Mouse (Mus musculus) liver, embryonic 14.5 days (tissue): ENCODE measurements around the gene Myf6. TPM values are rescaled to one million over a fixed set of nuclear protein-coding genes. Genes with fewer than 3 reads are reported as not detected.

Source experiments
- ATAC-seq: fragments of 200-750 bp; cut with Nextera tagmentation; 2 replicates; pipeline ENCODE4 v1.8.0; 2017; ENCODE audit warnings: moderate number of reproducible peaks, mild to moderate bottlenecking, moderate library complexity; ENCODE audit not compliant: insufficient read depth
- DNase-seq, 3 experiments: peaks; one replicate each; pipeline ENCODE4 v3.0.0-alpha.2; 2012 to 2013; ENCODE audit warnings: low read depth in 3 of 3, low spot score in 3 of 3
- H3K27ac ChIP-seq: fragments of 300-500 bp; sonication (generic); 2 replicates; pipeline ENCODE4 v1.5.1; 2014; ENCODE audit warnings: moderate library complexity, mild to moderate bottlenecking, control low read depth, inconsistent platforms
- H3K27me3 ChIP-seq: fragments of 300-500 bp; sonication (generic); 2 replicates; pipeline ENCODE4 v1.6.1; 2014; ENCODE audit warnings: mild to moderate bottlenecking, low read length, moderate library complexity; ENCODE audit not compliant: control insufficient read depth, insufficient read depth
- H3K36me3 ChIP-seq: fragments of 300-500 bp; sonication (generic); replicated peaks from 2 replicates; pipeline ENCODE4 v1.6.1; 2014; ENCODE audit warnings: low read depth; ENCODE audit not compliant: control insufficient read depth, insufficient read depth
- H3K4me1 ChIP-seq, 2 experiments: fragments of 200-500 bp in 1 of 2; fragments of 300-500 bp in 1 of 2; sonication (generic) in 1 of 2; replicated peaks; 2 replicates each; pipeline ENCODE4 v1.6.1; 2012 to 2014; ENCODE audit warnings: antibody characterized with exemption in 1 of 2, inconsistent platforms in 1 of 2, low read length in 1 of 2; ENCODE audit not compliant: control insufficient read depth in 2 of 2, insufficient read depth in 2 of 2
- H3K4me2 ChIP-seq: fragments of 300-500 bp; sonication (generic); 2 replicates; pipeline ENCODE4 v1.6.1; 2014; ENCODE audit warnings: low read depth, mild to moderate bottlenecking, control low read depth, moderate library complexity
- H3K4me3 ChIP-seq, 2 experiments: fragments of 200-500 bp in 1 of 2; fragments of 300-500 bp in 1 of 2; sonication (generic) in 1 of 2; 2 replicates each; pipeline ENCODE4 v1.5.1; 2012 to 2014; ENCODE audit warnings: low read depth in 2 of 2, low read length in 2 of 2, mild to moderate bottlenecking in 2 of 2, control low read depth in 1 of 2, inconsistent platforms in 1 of 2, moderate library complexity in 1 of 2; ENCODE audit not compliant: insufficient read depth in 1 of 2
- H3K9ac ChIP-seq: fragments of 300-500 bp; sonication (generic); replicated peaks from 2 replicates; pipeline ENCODE4 v1.6.1; 2014; ENCODE audit warnings: mild to moderate bottlenecking, control low read depth, moderate library complexity
- H3K9me3 ChIP-seq: fragments of 300-500 bp; sonication (generic); 2 replicates; pipeline ENCODE4 v1.6.1; 2016; ENCODE audit warnings: low read length, mixed read lengths; ENCODE audit not compliant: control insufficient read depth
- CTCF ChIP-seq: IDR thresholded peaks from 2 replicates; pipeline ENCODE4 v1.5.1; 2016; ENCODE audit warnings: antibody characterized with exemption, low read depth, control low read depth
- EP300 ChIP-seq: IDR thresholded peaks from 2 replicates; pipeline ENCODE4 v1.6.1; 2016; ENCODE audit warnings: antibody characterized with exemption, low read depth
- WGBS: fragments of 180-500 bp; shearing (Covaris S2); extraction: QIAGEN DNeasy Blood & Tissue Kit; methylation state at CpG from one replicate; pipeline ENCODE4 v1.1.7; 2014; ENCODE audit not compliant: insufficient replicate concordance; 5-methylcytosine and 5-hydroxymethylcytosine counted together
- polyA plus RNA-seq, 2 experiments: library from polyadenylated mRNA; depleted of rRNA in 1 of 2; stranded (reverse) in 1 of 2; unstranded in 1 of 2; fragments of >200 nt; fragmentation: Nextera tagmentation in 1 of 2; extraction: Ambion mirVana in 1 of 2; gene quantifications; 2 replicates each; pipeline versions ENCODE4 v1.2.1 to v1.2.3; 2012 to 2014

Gene Myf6
- polyA plus RNA-seq, 2 experiments: not detected

DNA sequence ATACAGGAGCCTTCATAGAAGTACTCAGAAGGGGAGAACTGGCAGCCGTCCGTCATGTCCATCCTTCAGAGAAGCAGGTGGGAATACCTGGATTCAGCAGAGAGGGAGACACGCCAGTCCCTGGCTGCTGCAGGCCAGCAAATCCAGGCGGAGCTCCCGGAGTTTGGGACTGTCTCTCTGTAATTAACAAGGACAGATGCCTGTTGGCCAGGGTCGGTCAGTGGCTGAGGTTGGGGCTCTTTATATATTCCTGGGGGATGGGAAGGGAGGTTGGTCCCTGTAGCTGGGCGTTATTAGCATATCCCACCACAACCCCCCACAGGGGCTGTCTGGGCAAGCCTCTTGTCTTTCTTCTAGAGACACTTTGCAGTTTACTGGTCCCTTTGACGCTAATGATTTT is 8.7 kb downstream of the Myf6 start, which contains the start of gene Myf5:
TSS of gene Myf5 (minus strand) at position 265 of the 400 bp plus-strand sequence.
- Histone ChIP-seq H3K9ac (no peak within 1 kb of the TSS), H3K4me2 (no peak within 1 kb of the TSS), H3K27ac (no peak within 1 kb of the TSS), H3K9me3 (no peaks in the 10 kb centered on the region), H3K36me3 (no peaks in the 10 kb centered on the region), H3K27me3 (no peaks in the 10 kb centered on the region), H3K4me3 (no peak within 1 kb of the TSS), H3K4me1 (no peaks in the 10 kb centered on the region)
- 50% methylated on average over 8 of the region's 8 CpGs for WGBS
- TF ChIP-seq CTCF (no peak), EP300 (no peak)
- DNase-seq (no peak), ATAC-seq (no peak)

DNA sequence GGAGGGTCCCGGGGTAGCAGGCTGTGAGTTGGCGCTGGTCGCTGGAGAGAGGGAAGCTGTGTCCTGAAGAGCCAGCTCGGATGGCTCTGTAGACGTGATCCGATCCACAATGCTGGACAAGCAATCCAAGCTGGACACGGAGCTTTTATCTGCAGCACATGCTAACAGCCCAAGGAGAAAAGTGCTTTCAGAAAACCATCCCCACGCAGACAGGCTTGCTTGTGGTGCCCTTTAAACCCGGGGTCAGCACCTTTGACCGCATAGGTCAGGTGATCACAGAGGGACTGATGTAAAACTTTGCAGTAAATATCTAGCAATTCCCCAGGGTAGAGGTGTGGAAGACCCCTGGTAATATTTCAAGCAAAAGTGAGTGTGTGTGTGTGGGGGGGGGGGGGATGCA is 10.5 kb downstream of the Myf6 start:
- ATAC-seq (no peak), DNase-seq (no peak)
- H3K9ac ChIP-seq: no peak overlapping the region
- H3K4me1 ChIP-seq: no peaks in the 10 kb centered on the region
- H3K27ac ChIP-seq: no peak overlapping the region
- WGBS: 76% methylated on average over 10 of the region's 10 CpGs
- TF ChIP-seq EP300: no peak
- no peak for TF ChIP-seq CTCF
- H3K36me3 ChIP-seq: no peaks in the 10 kb centered on the region
- H3K27me3 ChIP-seq: no peaks in the 10 kb centered on the region
- H3K9me3 ChIP-seq: no peaks in the 10 kb centered on the region
- H3K4me2 ChIP-seq: no peak overlapping the region
- H3K4me3 ChIP-seq: no peak overlapping the region

DNA sequence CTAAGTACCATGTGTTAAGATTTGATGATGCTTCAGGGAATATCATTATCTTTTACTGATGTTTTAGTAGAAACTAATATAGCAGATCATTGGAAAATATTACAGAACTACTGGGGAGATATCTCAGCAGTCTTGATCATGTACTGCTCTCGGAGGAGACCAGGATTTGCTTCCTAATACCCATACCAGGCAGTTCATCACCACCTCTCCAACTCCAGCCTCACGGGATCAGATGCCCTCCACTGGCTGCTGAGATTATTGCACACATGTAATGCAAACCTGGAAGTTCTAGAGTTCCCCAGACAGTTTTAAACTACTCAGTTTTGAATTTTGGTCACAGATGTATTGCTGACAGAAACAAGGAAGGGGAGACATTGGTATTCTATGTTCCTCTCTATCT is 21.0 kb downstream of the Myf6 start:
- 30% methylated on average over 2 of the region's 2 CpGs for WGBS
- no peak overlapping the region for H3K27ac ChIP-seq
- no peak overlapping the region for H3K4me2 ChIP-seq
- H3K4me1 ChIP-seq: no peaks in the 10 kb centered on the region
- ATAC-seq (no peak), DNase-seq (no peak)
- no peak overlapping the region for H3K9ac ChIP-seq
- no peak overlapping the region for H3K4me3 ChIP-seq
- H3K9me3 ChIP-seq: no peaks in the 10 kb centered on the region
- H3K27me3 ChIP-seq: no peaks in the 10 kb centered on the region
- no peaks in the 10 kb centered on the region for H3K36me3 ChIP-seq
- TF ChIP-seq EP300 (no peak), CTCF (no peak)

DNA sequence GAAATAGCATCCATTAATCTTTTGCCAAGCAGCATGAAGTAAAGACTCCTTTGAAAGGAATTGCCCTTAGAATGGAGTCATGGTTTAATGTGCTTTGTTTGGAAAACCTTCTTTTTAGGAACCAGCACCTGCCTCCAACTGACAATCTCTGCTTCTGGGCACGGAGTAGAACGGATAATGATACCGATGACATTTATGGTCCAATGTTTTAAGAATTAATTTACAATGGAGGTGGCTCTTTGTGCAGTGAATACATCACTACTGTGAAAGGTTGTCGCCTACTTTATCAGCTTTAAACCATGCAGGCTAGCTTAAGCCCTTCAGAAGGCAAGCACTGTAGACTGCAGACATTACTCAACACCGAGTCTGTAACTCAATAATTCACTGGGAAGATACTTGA is 22.8 kb downstream of the Myf6 start:
- no peak overlapping the region for H3K4me3 ChIP-seq
- H3K4me2 ChIP-seq: no peak overlapping the region
- no peak overlapping the region for H3K27ac ChIP-seq
- WGBS: 65% methylated on average over 5 of the region's 5 CpGs
- H3K9ac ChIP-seq: no peak overlapping the region
- no peaks in the 10 kb centered on the region for H3K4me1 ChIP-seq
- H3K9me3 ChIP-seq: no peaks in the 10 kb centered on the region
- H3K36me3 ChIP-seq: no peaks in the 10 kb centered on the region
- H3K27me3 ChIP-seq: no peaks in the 10 kb centered on the region
- DNase-seq (no peak), ATAC-seq (no peak)
- TF ChIP-seq EP300: no peak
- TF ChIP-seq CTCF: no peak

DNA sequence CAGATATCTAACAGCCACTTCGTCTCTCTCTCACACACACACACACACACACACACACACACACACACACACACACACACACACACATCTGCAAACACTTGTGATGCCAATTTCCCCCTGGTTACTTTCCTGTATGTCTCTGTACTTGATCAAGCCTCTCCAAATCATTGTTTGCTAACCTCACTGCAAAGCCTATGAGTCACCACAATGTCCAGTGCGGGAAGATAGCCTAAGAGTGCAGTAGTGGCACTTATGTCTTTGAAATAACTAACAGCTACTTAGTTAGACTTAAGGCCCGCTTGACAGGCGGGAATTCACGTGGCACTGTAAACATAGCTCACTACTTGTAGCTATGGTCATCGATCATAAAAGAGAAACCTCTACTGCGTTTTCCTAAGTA is 26.7 kb downstream of the Myf6 start:
- DNase-seq (no peak), ATAC-seq (no peak)
- Histone ChIP-seq H3K36me3 (no peaks in the 10 kb centered on the region), H3K27me3 (no peaks in the 10 kb centered on the region), H3K4me3 (no peak overlapping the region), H3K27ac (no peak overlapping the region), H3K4me2 (no peak overlapping the region), H3K9ac (no peak overlapping the region), H3K9me3 (no peaks in the 10 kb centered on the region), H3K4me1 (no peaks in the 10 kb centered on the region)
- WGBS: 61% methylated on average over 7 of the region's 7 CpGs
- TF ChIP-seq EP300: no peak
